Comparison of ENCODE assay signal across 1 mouse cellular context in genomic region chr13:98926213-98926957, GRCm38 (mm10).
TF ChIP-seq lines count a peak whose summit lies in the region.

Gene Tnpo1, minus strand, starts transcription at chr13:98926384.

TF ChIP-seq in CH12.LX, 34 proteins besides CTCF, POLR2A, EP300 and RAD21 (continued from another document):
- peak; percentile 25 for TF ChIP-seq ELF1 (IDR thresholded peaks at IDR 0.05; ENCODE audit: low read depth, low read length)
- TF ChIP-seq E2F4 (IDR thresholded peaks at IDR 0.05; ENCODE audit: insufficient replicate concordance, low read depth, low read length) = no peak
- TF ChIP-seq USF1 (IDR thresholded peaks at IDR 0.05; ENCODE audit: low read depth, low read length) = no peak
- no peak; the same call in none of the 2 replicates for TF ChIP-seq NELFE (IDR thresholded peaks at IDR 0.05; ENCODE audit: low read depth, low read length)
- TF ChIP-seq MAX (IDR thresholded peaks at IDR 0.05; ENCODE audit: low read length) = 0 out of 2 replicates have a peak, but pooled peaks have one; percentile 12
- TF ChIP-seq ETS1 (conservative IDR thresholded peaks at IDR 0.05; ENCODE audit: low read depth, low read length) = no peak; the same call in 1 of the 2 replicates
- TF ChIP-seq GABPA (IDR thresholded peaks at IDR 0.05; ENCODE audit: insufficient replicate concordance, low read depth, low read length) = no peak
- no peak for TF ChIP-seq ZKSCAN1 (IDR thresholded peaks at IDR 0.05; ENCODE audit: borderline replicate concordance, low read depth, low read length)
- TF ChIP-seq CHD1 (IDR thresholded peaks at IDR 0.05; ENCODE audit: low read depth, low read length) = no peak
- TF ChIP-seq NRF1 (IDR thresholded peaks at IDR 0.05; ENCODE audit: low read depth, low read length) = no peak
- no peak for TF ChIP-seq POLR2AphosphoS2 (IDR thresholded peaks at IDR 0.05; ENCODE audit: low read depth, low read length)
- no peak; the same call in none of the 2 replicates for TF ChIP-seq UBTF (IDR thresholded peaks at IDR 0.05; ENCODE audit: low read depth, low read length)
- 0 out of 2 replicates have a peak, but pooled peaks have one; percentile 34 for TF ChIP-seq MEF2A (IDR thresholded peaks at IDR 0.05; ENCODE audit: borderline replicate concordance, low read depth, low read length)
- no peak for TF ChIP-seq USF2 (conservative IDR thresholded peaks at IDR 0.05; ENCODE audit: low read depth, low read length)
- TF ChIP-seq JUN (IDR thresholded peaks at IDR 0.05; ENCODE audit: insufficient read depth, low read depth, low read length) = no peak
- TF ChIP-seq KAT2A (IDR thresholded peaks at IDR 0.05; ENCODE audit: insufficient replicate concordance, low read length) = no peak
- no peak for TF ChIP-seq ZNF384 (IDR thresholded peaks at IDR 0.05; ENCODE audit: low read depth, low read length)
TF ChIP-seq in CH12.LX: peak in this region for 8.
